Mouse (Mus musculus) retina, postnatal 1 day (tissue): Measurements from ENCODE around the gene Slc22a4.

Experiments used
- DNase-seq: peaks from one replicate; pipeline ENCODE4 v3.0.0-alpha.2; 2012

The Slc22a4 gene

DNA sequence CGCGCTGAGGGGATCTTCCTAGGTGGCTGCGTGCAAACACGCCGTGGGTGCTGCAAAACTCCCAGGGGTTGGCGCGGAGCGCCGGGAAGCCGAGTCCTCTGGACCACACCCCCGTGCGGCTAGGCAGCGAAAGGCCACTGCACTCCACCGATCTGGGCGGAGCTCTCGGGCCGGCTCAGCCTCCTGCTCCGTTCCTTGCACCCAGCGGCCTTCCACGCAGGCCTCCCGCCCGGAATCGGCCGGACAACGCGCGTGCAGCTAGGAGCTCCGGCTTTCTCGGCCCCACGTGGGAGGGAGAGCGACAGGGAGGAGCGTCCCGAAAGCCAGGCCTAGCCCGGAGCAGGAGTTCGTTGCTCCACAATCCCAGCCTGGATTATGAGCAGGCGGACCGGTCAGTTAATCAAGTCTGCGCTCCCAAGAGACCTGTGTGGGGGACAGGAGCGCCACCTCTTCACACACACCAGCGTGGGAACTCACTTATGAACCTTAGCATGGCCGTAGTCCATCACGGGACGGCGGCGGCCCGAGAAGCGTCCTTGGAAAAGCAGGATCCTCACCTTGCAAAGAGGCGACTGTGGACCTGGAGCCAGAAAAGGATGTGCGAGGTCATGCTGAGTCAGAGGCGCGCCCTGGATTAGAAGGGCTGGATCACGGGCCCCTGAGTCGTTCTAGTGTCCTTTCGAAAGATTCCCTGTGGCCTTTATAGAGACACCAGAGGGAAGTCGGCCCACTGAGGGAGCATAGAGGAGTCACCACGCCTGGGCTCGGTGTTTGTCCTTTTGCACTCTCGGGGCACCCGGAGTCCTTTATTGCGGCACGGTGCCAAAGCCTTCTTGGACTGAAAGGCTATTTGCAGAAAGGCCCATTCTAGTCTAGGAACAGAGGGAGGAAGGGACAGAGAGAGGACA is at the start of gene Slc22a4:
Gene Slc22a4, minus strand, starts transcription at position 47 of the 908 bp plus-strand sequence.
- DNase-seq = peak; percentile 86

DNA sequence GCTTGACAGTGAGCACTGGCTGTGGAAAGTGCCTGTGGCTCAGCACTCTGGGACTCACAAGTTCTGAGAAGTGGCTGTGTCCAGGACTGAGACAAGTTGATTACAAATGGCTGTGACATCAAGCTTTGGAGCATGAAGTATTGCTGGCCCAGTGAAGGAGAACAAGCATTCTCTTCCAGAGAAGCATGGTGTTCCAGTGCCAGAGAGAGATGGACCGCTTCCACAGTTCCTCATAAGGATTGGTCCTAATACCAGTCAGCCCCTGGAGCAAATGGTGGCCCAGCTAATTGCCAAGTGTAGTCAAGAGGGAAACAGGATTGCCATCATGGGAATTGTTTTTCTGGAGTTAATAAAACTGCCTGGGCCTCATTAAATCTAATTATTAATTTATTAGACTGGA is 48.2 kb upstream of the Slc22a4 start:
- DNase-seq = no peak

DNA sequence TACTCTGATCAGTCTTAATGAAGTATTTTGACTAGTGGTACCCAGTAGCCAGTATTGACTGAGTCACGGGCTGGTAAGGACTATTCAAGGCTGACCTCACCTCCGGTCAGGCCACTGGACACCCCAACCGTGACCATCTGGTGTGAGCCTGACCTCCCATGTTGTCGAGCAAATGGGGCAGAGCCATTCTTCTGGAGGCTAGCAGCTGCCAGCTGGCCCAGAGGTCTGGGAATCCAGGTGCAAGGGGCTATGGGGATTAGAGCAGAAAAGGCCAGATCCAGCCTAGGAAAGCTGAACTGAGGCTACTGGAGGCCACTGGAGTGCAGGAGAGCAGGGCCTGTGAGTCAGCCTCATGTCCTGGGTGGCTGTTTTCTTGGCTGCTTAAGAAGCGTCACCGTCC is 47.5 kb upstream of the Slc22a4 start:
- no peak for DNase-seq

DNA sequence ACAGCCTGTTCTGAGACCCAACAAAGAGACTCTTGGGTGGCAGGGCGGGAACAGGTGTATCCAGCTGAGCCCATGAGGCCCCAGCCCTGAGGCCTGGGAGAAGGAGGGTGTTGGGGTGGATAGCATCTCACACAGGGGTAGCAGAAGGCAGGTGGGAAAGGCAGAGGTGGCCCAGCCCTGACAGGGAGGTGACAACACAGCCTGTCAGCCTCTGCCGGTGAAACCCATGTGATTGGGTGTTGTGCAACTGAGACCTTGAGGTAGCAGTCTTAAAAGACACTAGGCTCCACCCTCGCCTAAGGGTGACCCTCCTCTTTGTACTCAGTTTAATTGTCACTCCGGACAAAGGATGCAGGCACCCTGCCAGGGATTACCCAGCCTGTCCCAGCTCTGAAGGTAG is 45.4 kb upstream of the Slc22a4 start:
- no peak for DNase-seq

DNA sequence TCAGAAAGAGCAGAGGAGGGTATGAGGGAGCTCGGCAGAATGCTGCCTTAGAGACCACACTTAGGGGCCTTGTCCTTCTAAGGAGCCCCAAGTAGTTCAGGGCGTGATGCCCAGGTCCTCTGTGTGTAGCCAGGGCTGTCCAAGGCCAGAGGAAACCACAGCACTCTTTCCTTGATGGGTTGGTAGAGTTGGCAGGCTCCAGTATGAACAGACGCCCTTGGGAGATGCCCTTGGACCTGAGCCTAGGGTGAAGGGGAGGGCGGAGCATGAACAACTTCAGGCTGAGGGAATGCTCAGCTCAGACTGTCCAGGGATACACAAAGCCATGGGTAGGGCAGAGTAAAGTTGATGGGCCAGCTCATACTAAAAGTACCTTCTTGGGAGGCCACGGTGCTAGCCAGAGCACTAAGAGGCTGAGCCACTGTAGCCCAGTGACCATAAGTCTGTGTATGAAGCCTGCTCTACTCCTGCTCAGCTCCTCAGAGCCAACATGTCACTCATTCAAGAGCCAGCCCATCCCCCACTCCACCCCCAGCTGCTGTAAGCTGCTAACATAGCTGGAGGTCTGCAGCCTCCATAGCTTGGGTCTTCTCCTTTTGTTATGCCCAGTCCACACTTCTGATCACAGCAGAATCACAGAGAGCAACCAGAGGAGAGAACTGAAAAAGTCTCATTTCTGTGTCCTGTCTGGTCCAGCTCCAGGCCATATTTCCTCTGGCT is 44.0 kb upstream of the Slc22a4 start:
- no peak for DNase-seq

- DNase-seq = peak; percentile 77
These were observed 40.9 kb upstream of the Slc22a4 start, which contains the start of gene Pdlim4 for GRCm38 (mm10) chr11:54068520-54069371. TSS of gene Pdlim4 (minus strand) at chr11:54069014.

- no peak for DNase-seq
These were observed 40.2 kb upstream of the Slc22a4 start for GRCm38 (mm10) chr11:54067996-54068519.

DNA sequence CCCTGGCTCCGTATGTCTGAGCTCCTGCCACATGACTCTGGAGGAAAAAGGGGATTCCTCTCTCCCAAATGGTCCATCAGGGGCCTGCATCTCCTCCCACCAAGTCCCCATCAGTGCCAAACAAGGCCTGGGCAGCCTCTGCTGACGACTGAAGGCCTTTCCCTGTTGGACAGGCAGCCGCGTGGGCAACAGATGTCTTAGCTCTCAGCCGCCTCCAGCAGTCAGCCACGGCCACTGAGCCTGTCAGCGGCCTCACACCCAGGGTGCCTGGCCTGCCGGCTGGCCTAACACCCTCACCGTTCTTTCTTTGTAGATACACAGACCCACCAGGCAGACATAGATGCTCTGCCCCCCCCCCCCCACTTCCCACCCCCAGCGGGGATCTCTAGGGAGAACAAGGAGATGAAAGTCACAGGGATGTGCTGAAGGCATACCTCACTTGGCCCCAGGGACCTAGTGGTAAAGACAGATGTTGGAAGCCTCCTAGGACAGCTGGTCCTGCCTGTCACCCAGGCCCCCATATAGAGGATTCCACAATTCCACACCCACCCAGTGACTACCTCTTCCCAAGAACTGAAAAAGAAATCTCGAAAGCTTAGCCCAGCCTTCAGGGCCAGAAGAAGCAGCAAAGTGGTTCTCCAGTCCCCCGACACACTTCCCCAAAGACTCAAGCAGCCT is 39.6 kb upstream of the Slc22a4 start:
- DNase-seq = no peak

GRCm38 (mm10) chr11:54066400-54066799 is 38.5 kb upstream of the Slc22a4 start:
- no peak for DNase-seq

GRCm38 (mm10) chr11:54065915-54066178 is 38.0 kb upstream of the Slc22a4 start:
- no peak for DNase-seq

- no peak for DNase-seq
These were observed 37.4 kb upstream of the Slc22a4 start for GRCm38 (mm10) chr11:54065106-54065914.

DNA sequence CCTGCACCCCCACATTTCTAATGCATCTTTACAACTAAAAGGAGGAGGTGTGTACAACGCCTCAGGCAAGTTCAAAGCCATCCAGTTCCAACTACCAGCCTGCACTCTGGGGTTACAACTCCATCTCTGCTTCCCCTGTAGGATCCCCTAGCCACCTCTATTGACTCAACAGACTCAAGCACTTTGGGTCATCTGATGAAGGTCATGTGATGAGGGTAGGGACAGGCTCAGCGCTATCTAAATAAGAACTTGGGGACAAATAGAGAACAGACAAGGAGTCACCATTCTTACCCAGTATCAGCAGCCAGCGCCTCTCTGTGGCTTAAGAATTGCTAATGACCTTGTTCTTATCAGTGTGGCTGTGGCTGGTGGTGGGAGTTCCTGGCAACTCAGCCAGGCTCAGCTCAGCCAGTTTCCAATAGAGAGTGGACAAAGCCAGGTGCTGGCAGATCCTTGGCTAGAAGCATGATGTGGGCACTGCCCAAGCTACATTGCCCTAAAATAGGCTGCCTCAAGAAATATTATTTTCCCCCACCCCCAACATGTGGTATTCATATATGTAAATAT is 36.6 kb upstream of the Slc22a4 start:
- DNase-seq = no peak

DNA sequence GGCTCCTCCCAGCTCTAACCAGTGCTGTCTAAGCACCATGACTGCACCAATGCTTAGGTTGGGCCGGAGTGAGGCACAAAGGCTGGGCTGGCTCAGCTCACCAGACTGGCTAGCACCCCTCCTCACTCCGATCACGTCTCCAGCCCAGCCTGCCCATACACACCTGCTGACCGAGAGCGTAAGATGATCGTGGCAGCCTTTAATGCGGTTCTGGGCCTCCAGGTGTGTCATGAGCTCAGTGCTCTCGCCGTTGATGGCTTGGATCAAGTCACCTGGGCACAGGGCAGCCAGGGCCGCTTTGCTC is 35.5 kb upstream of the Slc22a4 start:
- DNase-seq = no peak

DNA sequence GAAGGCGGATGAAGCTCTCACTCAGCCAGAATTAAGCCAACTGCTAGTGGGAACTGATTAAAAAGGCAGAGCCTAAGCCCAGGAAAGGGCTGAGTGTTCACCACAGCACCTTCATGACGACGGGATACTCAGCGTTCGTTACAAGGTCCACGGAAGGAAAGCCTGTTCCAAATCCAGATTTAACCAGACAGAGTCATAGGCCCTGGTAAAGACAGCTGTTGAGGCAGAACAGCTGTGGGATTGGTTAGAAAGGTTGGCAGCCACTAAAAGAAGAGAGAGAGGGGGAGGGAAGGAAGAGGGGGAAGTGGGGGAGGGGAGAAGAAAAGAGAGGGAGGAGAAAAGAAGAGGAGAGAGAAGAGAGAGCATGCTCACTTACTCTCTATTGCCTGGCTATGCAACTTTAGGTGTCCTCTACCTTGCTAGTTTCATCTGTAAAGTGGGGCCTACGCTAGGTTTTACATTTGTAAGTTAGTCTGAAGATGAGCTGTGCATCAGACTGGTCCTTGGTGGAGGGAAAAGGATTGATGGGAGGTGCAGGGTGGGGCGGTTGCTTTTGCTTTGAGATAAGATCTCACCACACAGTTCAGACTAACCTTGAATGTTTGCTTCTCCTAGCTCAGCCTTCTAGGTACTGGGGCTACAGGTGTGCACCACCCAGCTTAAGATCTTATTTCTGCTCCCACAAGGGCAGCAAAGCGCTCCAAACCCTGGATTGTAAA is 35.0 kb upstream of the Slc22a4 start:
- DNase-seq = no peak

DNA sequence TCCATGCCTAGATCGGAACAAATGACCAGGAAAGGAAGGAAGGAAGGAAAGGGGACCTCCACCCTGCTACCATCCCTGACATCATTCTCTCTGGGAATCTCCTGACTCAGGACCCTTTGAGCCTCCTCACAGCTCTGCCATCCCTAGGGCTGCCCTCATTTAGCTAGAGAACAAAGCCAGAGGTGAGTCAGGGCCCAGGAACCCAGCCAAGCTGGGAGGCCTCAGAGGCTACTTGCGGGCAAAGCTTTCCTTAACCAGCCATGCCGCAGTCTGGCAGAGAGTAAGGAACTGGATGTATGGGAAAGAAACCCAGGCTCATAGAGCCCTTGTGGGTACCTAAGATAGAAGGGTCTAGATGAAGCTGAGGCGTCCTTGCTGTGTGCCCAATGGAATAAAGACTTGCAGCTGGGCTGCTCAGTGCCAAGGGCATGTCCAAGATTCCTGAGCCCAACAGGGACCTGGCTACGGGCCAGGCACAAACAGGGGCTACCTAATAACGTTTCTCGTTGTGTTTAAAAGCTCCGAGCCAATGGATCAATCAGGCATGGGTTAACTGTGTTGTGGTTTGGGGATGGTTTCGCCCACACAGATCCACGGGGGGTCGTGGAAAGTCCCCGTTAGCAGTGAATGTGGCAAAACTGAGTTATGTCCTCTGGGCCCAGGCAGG is 34.3 kb upstream of the Slc22a4 start:
- DNase-seq = peak; percentile 34

DNA sequence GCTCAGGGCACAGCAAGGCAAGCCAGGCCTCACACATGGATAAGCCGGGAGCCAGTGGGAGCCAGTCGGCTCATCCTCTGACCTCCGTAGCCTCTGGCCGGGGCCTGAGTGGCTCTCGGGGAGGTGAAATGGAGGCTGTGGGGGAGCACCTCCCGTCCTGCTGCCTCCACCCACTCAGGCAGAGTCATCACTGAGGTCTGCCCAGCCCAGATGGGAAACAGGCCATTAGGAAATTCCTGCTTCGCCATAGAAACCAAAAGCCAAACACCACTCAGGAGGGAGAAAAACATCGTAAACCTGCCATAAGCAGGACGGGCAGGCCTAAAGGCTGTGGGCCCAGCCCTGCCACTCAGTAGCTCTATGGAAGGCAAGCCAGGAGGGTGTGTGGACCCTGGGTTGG is 32.4 kb upstream of the Slc22a4 start:
- peak; percentile 40 for DNase-seq

DNA sequence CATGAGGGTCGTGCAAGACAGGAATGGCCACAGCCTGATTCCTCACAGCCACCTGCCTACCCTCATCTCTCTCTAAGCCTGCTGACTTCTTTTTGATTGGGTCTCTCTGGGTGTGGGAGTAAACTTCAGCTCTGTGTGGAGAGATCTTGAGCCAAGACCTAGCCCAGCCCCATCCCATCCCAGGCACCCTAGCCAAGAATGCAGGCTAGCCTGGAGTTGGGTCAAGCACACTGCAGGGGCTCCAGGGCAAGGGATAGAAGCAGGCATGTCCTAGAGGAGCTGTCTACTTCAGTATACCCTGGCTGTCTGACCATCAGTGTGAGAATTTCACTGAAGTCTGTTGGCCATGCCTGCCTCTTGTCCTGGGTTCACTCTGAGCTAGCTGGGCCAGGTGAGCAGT is 31.6 kb upstream of the Slc22a4 start:
- no peak for DNase-seq

DNA sequence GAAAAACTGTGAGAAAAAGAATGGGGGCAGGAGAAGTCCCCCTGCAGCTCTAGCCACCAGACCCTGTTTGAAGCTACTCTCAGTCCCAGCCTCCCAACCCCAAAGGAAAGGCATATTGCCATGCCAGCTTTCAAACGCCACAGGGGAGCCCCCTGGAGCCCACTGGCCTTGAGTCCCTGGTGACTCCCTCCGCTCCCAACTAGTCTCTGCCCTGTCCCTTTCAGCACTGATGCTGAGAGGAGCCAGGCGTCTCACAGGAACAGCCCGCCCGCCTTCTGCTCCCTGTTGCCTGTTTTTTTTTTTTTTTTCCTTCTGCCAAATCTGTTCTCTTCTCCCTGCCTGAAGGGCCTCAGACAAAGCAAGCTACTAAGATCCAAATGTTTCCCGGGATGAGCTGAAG is 30.8 kb upstream of the Slc22a4 start:
- DNase-seq = peak; percentile 67

DNA sequence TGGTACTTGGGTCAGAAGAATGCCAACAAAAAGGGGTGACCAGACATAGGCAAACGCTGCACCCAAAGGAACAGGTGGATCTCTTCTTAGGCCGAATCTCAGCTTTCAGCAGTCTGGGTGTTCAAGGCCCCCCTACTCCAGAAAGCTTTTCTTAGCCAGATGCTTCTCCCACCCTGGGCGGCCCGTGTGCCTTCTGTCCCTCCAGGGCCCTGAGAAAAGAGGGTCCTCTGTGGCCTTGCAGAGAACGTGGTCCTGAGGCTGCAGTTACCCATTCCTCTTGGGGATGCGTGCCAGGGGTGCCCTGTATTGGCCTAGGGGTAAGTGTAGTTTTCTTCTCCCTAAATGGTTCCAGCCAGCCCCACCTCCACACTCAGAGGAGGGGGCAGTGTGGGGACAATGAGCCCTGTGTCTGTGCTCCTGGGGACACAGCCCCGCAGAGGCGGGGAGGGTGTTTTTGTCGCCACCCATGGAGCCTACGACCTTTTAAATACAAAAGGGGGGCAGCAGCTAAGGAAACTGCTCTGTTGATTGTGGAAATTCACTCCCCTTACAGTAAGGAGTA is 30.2 kb upstream of the Slc22a4 start:
- peak; percentile 78 for DNase-seq

GRCm38 (mm10) chr11:54057428-54057827 is 29.5 kb upstream of the Slc22a4 start:
- peak; percentile 48 for DNase-seq
